Mouse (Mus musculus) kidney, embryonic 14.5 days (tissue): Measurements from ENCODE around the gene Timm10. TPM values are rescaled to one million over a fixed set of nuclear protein-coding genes. Genes with fewer than 3 reads are reported as not detected.
"Not testable (repeated sequence)": the region's sequence is repeated elsewhere in the genome, so short reads cannot be mapped to it uniquely, and the experiment has no call there.

Experiments
- ATAC-seq: fragments of 200-750 bp; cut with Nextera tagmentation; 2 replicates; pipeline ENCODE4 v1.8.0; 2017; ENCODE audit warnings: moderate number of reproducible peaks, mild to moderate bottlenecking, moderate TSS enrichment, moderate library complexity; ENCODE audit not compliant: low FRiP score, low TSS enrichment
- H3K27ac ChIP-seq: fragments of 300-500 bp; sonication (generic); 2 replicates; pipeline ENCODE4 v1.5.1; 2014; ENCODE audit warnings: low read depth, mild to moderate bottlenecking, low read length, moderate library complexity, mixed read lengths
- H3K27me3 ChIP-seq: fragments of 300-500 bp; sonication (generic); 2 replicates; pipeline ENCODE4 v1.6.1; 2014; ENCODE audit warnings: mild to moderate bottlenecking, low read length; ENCODE audit not compliant: control insufficient read depth, insufficient read depth
- H3K36me3 ChIP-seq: fragments of 300-500 bp; sonication (generic); 2 replicates; pipeline ENCODE4 v1.6.1; 2014; ENCODE audit warnings: low read length, mixed read lengths; ENCODE audit not compliant: control insufficient read depth, insufficient read depth
- H3K4me1 ChIP-seq: fragments of 300-500 bp; sonication (generic); 2 replicates; pipeline ENCODE4 v1.6.1; 2014; ENCODE audit warnings: low read length, mixed read lengths; ENCODE audit not compliant: control insufficient read depth, insufficient read depth
- H3K4me2 ChIP-seq: fragments of 300-500 bp; sonication (generic); replicated peaks from 2 replicates; pipeline ENCODE4 v1.6.1; 2014; ENCODE audit warnings: low read depth, mild to moderate bottlenecking, low read length
- H3K4me3 ChIP-seq: fragments of 300-500 bp; sonication (generic); 2 replicates; pipeline ENCODE4 v1.5.1; 2014; ENCODE audit warnings: mild to moderate bottlenecking, low read length
- H3K9ac ChIP-seq: fragments of 300-500 bp; sonication (generic); 2 replicates; pipeline ENCODE4 v1.6.1; 2014; ENCODE audit warnings: low read depth, mild to moderate bottlenecking, low read length, moderate library complexity
- H3K9me3 ChIP-seq: fragments of 300-500 bp; sonication (generic); 2 replicates; pipeline ENCODE4 v1.6.1; 2016; ENCODE audit warnings: low read length; ENCODE audit not compliant: control insufficient read depth
- WGBS: fragments of 180-500 bp; shearing (Covaris S2); extraction: QIAGEN DNeasy Blood & Tissue Kit; methylation state at CpG from one replicate; pipeline ENCODE4 v1.1.7; 2014; 5-methylcytosine and 5-hydroxymethylcytosine counted together
- polyA plus RNA-seq: library from polyadenylated mRNA; unstranded; fragments of >200 nt; fragmentation: Nextera tagmentation; extraction: Ambion mirVana; gene quantifications from 2 replicates; pipeline ENCODE4 v1.2.1, GENCODE M21; 2014

The Timm10 gene
- polyA plus RNA-seq, 1 experiment from 2014 or later, result 65.3 TPM

GRCm38 (mm10) chr2:84793871-84794270 lies 32.9 kb upstream of the Timm10 start:
- H3K4me3 ChIP-seq, result no peak overlapping the region
- H3K27me3 ChIP-seq, result no peaks in the 10 kb centered on the region
- WGBS, result 88% methylated on average over 3 of the region's 3 CpGs
- peaks cover 6% of the 10 kb centered on the region; the same call in 1 of the 2 replicates for H3K9me3 ChIP-seq
- 0 out of 2 replicates have a peak, but pooled peaks cover 4% of the 10 kb centered on the region for H3K4me1 ChIP-seq
- no peak overlapping the region for H3K9ac ChIP-seq
- no peak for ATAC-seq
- no peaks in the 10 kb centered on the region for H3K36me3 ChIP-seq
- no peak overlapping the region for H3K4me2 ChIP-seq
- H3K27ac ChIP-seq, result no peak overlapping the region

GRCm38 (mm10) chr2:84797833-84798492 lies 28.8 kb upstream of the Timm10 start:
- 11% methylated on average over 13 of the region's 13 CpGs for WGBS
- peak overlapping the region; percentile 49; the same call in 1 of the 2 replicates for H3K9ac ChIP-seq
- peak; percentile 57 for ATAC-seq
- H3K4me1 ChIP-seq, result 0 out of 2 replicates have a peak, but pooled peaks cover 4% of the 10 kb centered on the region
- no peaks in the 10 kb centered on the region for H3K27me3 ChIP-seq
- H3K36me3 ChIP-seq, result no peaks in the 10 kb centered on the region
- H3K27ac ChIP-seq, result no peak overlapping the region
- H3K9me3 ChIP-seq, result peaks cover 6% of the 10 kb centered on the region; the same call in 1 of the 2 replicates
- peak overlapping the region; percentile 53 for H3K4me3 ChIP-seq
- peak overlapping the region; percentile 87 for H3K4me2 ChIP-seq

- H3K4me2 ChIP-seq, result peak within 1 kb of the TSS; percentile 87
- H3K36me3 ChIP-seq, result no peaks in the 10 kb centered on the region
- H3K4me3 ChIP-seq, result peak within 1 kb of the TSS; percentile 53
- H3K27ac ChIP-seq, result no peak within 1 kb of the TSS
- 2% methylated on average over 21 of the region's 21 CpGs for WGBS
- H3K9ac ChIP-seq, result peak within 1 kb of the TSS; percentile 49; the same call in 1 of the 2 replicates
- no peaks in the 10 kb centered on the region for H3K27me3 ChIP-seq
- peak; percentile 77 for ATAC-seq
- peaks cover 6% of the 10 kb centered on the region; the same call in 1 of the 2 replicates for H3K9me3 ChIP-seq
- 0 out of 2 replicates have a peak, but pooled peaks cover 4% of the 10 kb centered on the region for H3K4me1 ChIP-seq
Measured at GRCm38 (mm10) chr2:84798493-84798921, 28.3 kb upstream of the Timm10 start, which contains the start of gene Ube2l6. Gene Ube2l6 (plus strand): TSS chr2:84798828.

- Histone ChIP-seq H3K27ac (no peak overlapping the region), H3K27me3 (no peaks in the 10 kb centered on the region), H3K9ac (peak overlapping the region; percentile 49; the same call in 1 of the 2 replicates), H3K4me3 (peak overlapping the region; percentile 53), H3K4me1 (0 out of 2 replicates have a peak, but pooled peaks cover 4% of the 10 kb centered on the region), H3K9me3 (peaks cover 6% of the 10 kb centered on the region; the same call in 1 of the 2 replicates), H3K36me3 (no peaks in the 10 kb centered on the region), H3K4me2 (peak overlapping the region; percentile 87)
- under 1% methylated on average over 16 of the region's 16 CpGs for WGBS
- peak; percentile 79 for ATAC-seq
Measured at GRCm38 (mm10) chr2:84799041-84799561, 27.7 kb upstream of the Timm10 start.

- no peak overlapping the region for H3K9ac ChIP-seq
- ATAC-seq, result no peak
- H3K9me3 ChIP-seq, result peaks cover 2% of the 10 kb centered on the region; the same call in 1 of the 2 replicates
- no peak overlapping the region for H3K4me2 ChIP-seq
- H3K4me1 ChIP-seq, result 0 out of 2 replicates have a peak, but pooled peaks cover 4% of the 10 kb centered on the region
- no peaks in the 10 kb centered on the region for H3K27me3 ChIP-seq
- H3K36me3 ChIP-seq, result no peaks in the 10 kb centered on the region
- 74% methylated on average over 4 of the region's 4 CpGs for WGBS
- no peak overlapping the region for H3K4me3 ChIP-seq
- H3K27ac ChIP-seq, result no peak overlapping the region
Measured at GRCm38 (mm10) chr2:84800304-84800703, 26.5 kb upstream of the Timm10 start.

- not testable (repeated sequence) for H3K36me3 ChIP-seq, H3K27me3 ChIP-seq, H3K4me3 ChIP-seq, H3K4me1 ChIP-seq, H3K27ac ChIP-seq, H3K4me2 ChIP-seq, H3K9me3 ChIP-seq, ATAC-seq, H3K9ac ChIP-seq
- 89% methylated on average over 4 of the region's 5 CpGs for WGBS
Measured at GRCm38 (mm10) chr2:84801223-84801622, 25.6 kb upstream of the Timm10 start.

- no peak for ATAC-seq
- no peaks in the 10 kb centered on the region for H3K36me3 ChIP-seq
- H3K27ac ChIP-seq, result no peak overlapping the region
- H3K4me1 ChIP-seq, result no peaks in the 10 kb centered on the region
- H3K27me3 ChIP-seq, result no peaks in the 10 kb centered on the region
- no peak overlapping the region for H3K4me2 ChIP-seq
- H3K9ac ChIP-seq, result no peak overlapping the region
- no peaks in the 10 kb centered on the region for H3K9me3 ChIP-seq
- 86% methylated on average over 7 of the region's 7 CpGs for WGBS
- H3K4me3 ChIP-seq, result no peak overlapping the region
Measured at GRCm38 (mm10) chr2:84803963-84804362, 22.8 kb upstream of the Timm10 start.

- no peak overlapping the region for H3K27ac ChIP-seq
- peaks cover 5% of the 10 kb centered on the region; the same call in 1 of the 2 replicates for H3K4me1 ChIP-seq
- WGBS, result 51% methylated on average over 5 of the region's 5 CpGs
Measured at GRCm38 (mm10) chr2:84806546-84806945, 20.3 kb upstream of the Timm10 start.

GRCm38 (mm10) chr2:84809330-84809729 lies 17.5 kb upstream of the Timm10 start:
- Histone ChIP-seq H3K4me3 (no peak overlapping the region), H3K27me3 (no peaks in the 10 kb centered on the region), H3K27ac (no peak overlapping the region), H3K4me2 (no peak overlapping the region), H3K4me1 (peaks cover 5% of the 10 kb centered on the region; the same call in 1 of the 2 replicates), H3K9me3 (no peaks in the 10 kb centered on the region), H3K9ac (no peak overlapping the region), H3K36me3 (no peaks in the 10 kb centered on the region)
- no peak for ATAC-seq

More at GRCm38 (mm10) chr2:84806546-84806945, 20.3 kb upstream of the Timm10 start:
- Histone ChIP-seq H3K36me3 (no peaks in the 10 kb centered on the region), H3K27me3 (no peaks in the 10 kb centered on the region), H3K9ac (no peak overlapping the region), H3K4me3 (no peak overlapping the region), H3K9me3 (no peaks in the 10 kb centered on the region), H3K4me2 (no peak overlapping the region)
- ATAC-seq, result no peak
